Comparison of ENCODE assay signal across 15 mouse cellular contexts in the genomic region with DNA sequence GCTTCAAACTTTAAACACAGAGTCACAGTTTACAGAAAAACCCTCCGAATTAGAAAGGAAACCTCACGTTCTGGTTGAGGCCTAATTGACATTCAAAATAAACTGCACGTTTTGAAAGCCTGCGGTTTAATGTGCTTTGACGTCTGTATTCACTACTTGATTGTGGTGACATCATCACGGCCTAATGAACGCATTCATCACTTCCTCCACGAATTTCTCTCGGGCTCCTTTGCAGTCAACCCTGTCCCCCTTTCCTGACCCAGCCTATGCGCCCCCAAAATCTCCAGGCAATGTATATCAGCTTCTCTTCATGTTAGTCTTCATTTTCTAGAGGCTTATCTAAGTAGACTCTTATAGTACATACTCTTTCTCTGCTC.
DNase-seq lines count a peak whose midpoint lies in the region; ATAC-seq and TF ChIP-seq lines count a peak whose summit lies in the region.
"Had no signal": no experiment of that assay in that cellular context is flagged by ENCODE, and none has a peak within 500 bp of the region (broad histone marks: within the 10 kb centered on the region; RNA-seq: fewer than 3 reads in every experiment).

No protein-coding gene starts in this region.

- H3K27me3 ChIP-seq in forebrain, embryonic 12.5 days = no peaks in the 10 kb centered on the region
- H3K27me3 ChIP-seq in forebrain, embryonic 16.5 days (replicated peaks; ENCODE audit: control insufficient read depth, insufficient read depth, low read length) = no peaks in the 10 kb centered on the region
- no peaks in the 10 kb centered on the region for H3K27me3 ChIP-seq in hindbrain, postnatal 0 days (ENCODE audit: insufficient read depth, low read length)
- H3K27me3 ChIP-seq: intestine, embryonic 15.5 days; kidney, embryonic 15.5 days had no signal

- no peak overlapping the region for H3K4me3 ChIP-seq in forebrain, embryonic 12.5 days (replicated peaks)
- no peak overlapping the region for H3K4me3 ChIP-seq in forebrain, embryonic 16.5 days (replicated peaks; ENCODE audit: low read length)
- no peak overlapping the region for H3K4me3 ChIP-seq in hindbrain, postnatal 0 days (ENCODE audit: low read length)
- no peak overlapping the region for H3K4me3 ChIP-seq in olfactory bulb, adult 2 months (ENCODE audit: insufficient read depth, low read depth, low read length)
- H3K4me3 ChIP-seq: intestine, embryonic 15.5 days; kidney, embryonic 15.5 days had no signal

- peak overlapping the region; percentile 46; the same call in 1 of the 2 replicates for H3K27ac ChIP-seq in forebrain, embryonic 12.5 days
- H3K27ac ChIP-seq in forebrain, embryonic 16.5 days (ENCODE audit: low read length) = peak overlapping the region; percentile 50; the same call in 1 of the 2 replicates
- peak overlapping the region; percentile 75 for H3K27ac ChIP-seq in hindbrain, postnatal 0 days
- 0 out of 2 replicates have a peak overlapping the region, but pooled peaks have one; percentile 24 for H3K27ac ChIP-seq in olfactory bulb, adult 2 months (ENCODE audit: insufficient read depth, low read depth, low read length)
- H3K27ac ChIP-seq: intestine, embryonic 15.5 days; kidney, embryonic 15.5 days; macrophage had no signal

- no peaks in the 10 kb centered on the region for H3K36me3 ChIP-seq in forebrain, embryonic 12.5 days (replicated peaks)
- no peaks in the 10 kb centered on the region for H3K36me3 ChIP-seq in forebrain, embryonic 16.5 days (ENCODE audit: control insufficient read depth, insufficient read depth)
- no peaks in the 10 kb centered on the region for H3K36me3 ChIP-seq in hindbrain, postnatal 0 days (ENCODE audit: insufficient read depth, low read length)
- H3K36me3 ChIP-seq: intestine, embryonic 15.5 days; kidney, embryonic 15.5 days had no signal

- no peaks in the 10 kb centered on the region for H3K9me3 ChIP-seq in forebrain, embryonic 12.5 days
- H3K9me3 ChIP-seq in forebrain, embryonic 16.5 days (ENCODE audit: control insufficient read depth, low read length) = no peaks in the 10 kb centered on the region
- no peaks in the 10 kb centered on the region for H3K9me3 ChIP-seq in hindbrain, postnatal 0 days (ENCODE audit: low read length)
- H3K9me3 ChIP-seq: intestine, embryonic 15.5 days; kidney, embryonic 15.5 days had no signal

- TF ChIP-seq CTCF in hindbrain, postnatal 0 days (IDR thresholded peaks at IDR 0.05; ENCODE audit: low read depth) = no peak
- no peak for TF ChIP-seq CTCF in olfactory bulb, adult 2 months (IDR thresholded peaks at IDR 0.05; ENCODE audit: insufficient read depth, low read depth, low read length)

- no peak overlapping the region for H3K9ac ChIP-seq in forebrain, embryonic 12.5 days
- H3K9ac ChIP-seq in forebrain, embryonic 16.5 days (replicated peaks; ENCODE audit: low read depth, low read length) = no peak overlapping the region
- no peak overlapping the region for H3K9ac ChIP-seq in hindbrain, postnatal 0 days (replicated peaks; ENCODE audit: low read length)
- H3K9ac ChIP-seq: intestine, embryonic 15.5 days; kidney, embryonic 15.5 days had no signal

- peaks cover 18% of the 10 kb centered on the region for H3K4me1 ChIP-seq in forebrain, embryonic 12.5 days
- peaks cover 14% of the 10 kb centered on the region for H3K4me1 ChIP-seq in forebrain, embryonic 16.5 days (replicated peaks; ENCODE audit: control insufficient read depth, insufficient read depth, low read length)
- H3K4me1 ChIP-seq in hindbrain, postnatal 0 days (ENCODE audit: insufficient read depth, low read length) = 0 out of 2 replicates have a peak, but pooled peaks cover 14% of the 10 kb centered on the region
- no peaks in the 10 kb centered on the region for H3K4me1 ChIP-seq in olfactory bulb, adult 2 months (ENCODE audit: control insufficient read depth, insufficient read depth, low read length)
- H3K4me1 ChIP-seq: intestine, embryonic 15.5 days; kidney, embryonic 15.5 days had no signal

- no peak for TF ChIP-seq POLR2A in olfactory bulb, adult 2 months (IDR thresholded peaks at IDR 0.05; ENCODE audit: insufficient read depth, low read depth, low read length)

- 44% methylated on average over 10 of the region's 10 CpGs for WGBS in forebrain, embryonic 12.5 days
- WGBS in forebrain, embryonic 16.5 days = 16% methylated on average over 10 of the region's 10 CpGs
- 41% methylated on average over 10 of the region's 10 CpGs for WGBS in hindbrain, postnatal 0 days
- WGBS in olfactory bulb, adult 2 months = 58% methylated on average over 10 of the region's 10 CpGs

- ATAC-seq in forebrain, embryonic 12.5 days (ENCODE audit: low FRiP score) = peak; percentile 52
- peak; percentile 9 for ATAC-seq in forebrain, embryonic 16.5 days
- ATAC-seq in hindbrain, postnatal 0 days = no peak
- no peak for ATAC-seq in inflammation-experienced regulatory T-cells, adult 6 months
- ATAC-seq: CD4-positive, CD25-positive, alpha-beta regulatory T cell, adult 4 months; intestine, embryonic 15.5 days had no signal

- DNase-seq in hindbrain, postnatal 0 days (ENCODE audit: low spot score) = peak; percentile 26
- DNase-seq in left cerebral cortex, postnatal 25 days (ENCODE audit: low spot score in 2 of 2) = no peak
- no peak for DNase-seq in spleen, postnatal 10 days (ENCODE audit: low spot score in 2 of 2)
- DNase-seq: adrenal gland, postnatal 25 days; cerebellum, adult 9-11 months; lung, adult 2 months; thymus, adult 18-20 months had no signal

- intact Hi-C loops in left cerebral cortex, postnatal 25 days (cut with DNase I) = no loop called here

- no peak overlapping the region for H3K4me2 ChIP-seq in forebrain, embryonic 12.5 days
- H3K4me2 ChIP-seq in forebrain, embryonic 16.5 days (ENCODE audit: low read length) = no peak overlapping the region
- no peak overlapping the region for H3K4me2 ChIP-seq in hindbrain, postnatal 0 days (ENCODE audit: low read depth, low read length)
- H3K4me2 ChIP-seq: intestine, embryonic 15.5 days; kidney, embryonic 15.5 days had no signal

Comparison
In these comparisons a context has a peak if more than half of its experiments do, and no peak if none do; other contexts are left out.
1. ATAC-seq: peak in forebrain, embryonic 12.5 days (single experiment) and forebrain, embryonic 16.5 days (single experiment); none in hindbrain, postnatal 0 days (single experiment) and inflammation-experienced regulatory T-cells, adult 6 months (single experiment).
2. H3K27ac ChIP-seq: peak in every context shown above with its lines; median percentile 75 in hindbrain, postnatal 0 days; 50 in forebrain, embryonic 16.5 days; 46 in forebrain, embryonic 12.5 days; 24 in olfactory bulb, adult 2 months.